Mouse (Mus musculus) thymus, adult 2 months (tissue): Measurements from ENCODE around the gene Cramp1l.

Experiments used
- CTCF ChIP-seq: fragments of 200-500 bp; IDR thresholded peaks from 2 replicates; pipeline ENCODE4 v1.5.1; 2012; ENCODE audit warnings: mild to moderate bottlenecking, control low read depth, low read length, moderate library complexity, borderline replicate concordance; ENCODE audit not compliant: control insufficient read depth, poor library complexity, insufficient read depth; ENCODE audit errors: extremely low read depth
- POLR2A ChIP-seq: fragments of 200-500 bp; IDR thresholded peaks from 2 replicates; pipeline ENCODE4 v1.6.1; 2012; ENCODE audit warnings: mild to moderate bottlenecking, low read length, control low read depth, moderate library complexity; ENCODE audit not compliant: control insufficient read depth, poor library complexity, insufficient read depth; ENCODE audit errors: extremely low read depth

GRCm38 (mm10) chr17:25014841-25015570 lies 582 bp downstream of the Cramp1l start:
- TF ChIP-seq CTCF (no peak), POLR2A (no peak)
